ENCODE assay signal across 26 mouse cellular contexts in genomic region chr8:125074581-125074980, GRCm38 (mm10). TPM values are rescaled to one million over a fixed set of nuclear protein-coding genes. Genes with fewer than 3 reads are reported as not detected.
DNase-seq lines count a peak whose midpoint lies in the region; ATAC-seq lines count a peak whose summit lies in the region.
"Had no signal": no experiment of that assay in that cellular context is flagged by ENCODE, and none has a peak within 500 bp of the region (broad histone marks: within the 10 kb centered on the region; RNA-seq: fewer than 3 reads in every experiment).

No protein-coding gene starts in this region.

- H3K27me3 ChIP-seq in hindbrain, embryonic 10.5 days (ENCODE audit: insufficient read depth, poor library complexity, severe bottlenecking), result no peaks in the 10 kb centered on the region
- H3K27me3 ChIP-seq in hindbrain, embryonic 13.5 days, result no peaks in the 10 kb centered on the region
- no peaks in the 10 kb centered on the region for H3K27me3 ChIP-seq in intestine, embryonic 15.5 days (replicated peaks)
- H3K27me3 ChIP-seq: CH12.LX; forebrain, embryonic 13.5 days; heart, embryonic 13.5 days had no signal

- no peak overlapping the region for H3K4me3 ChIP-seq in hindbrain, embryonic 10.5 days
- no peak overlapping the region for H3K4me3 ChIP-seq in hindbrain, embryonic 13.5 days
- no peak overlapping the region for H3K4me3 ChIP-seq in intestine, embryonic 15.5 days (replicated peaks)
- H3K4me3 ChIP-seq: forebrain, embryonic 10.5 days; forebrain, embryonic 13.5 days; heart, embryonic 13.5 days had no signal

- peak; percentile 64 for DNase-seq in adrenal gland, adult 2 months
- no peak for DNase-seq in adrenal gland, adult 18-20 months (ENCODE audit: low spot score in 2 of 2)
- DNase-seq in hindbrain, embryonic 10.5 days (ENCODE audit: low spot score), result no peak
- peak; percentile 41 for DNase-seq in adrenal gland, postnatal 10 days
- DNase-seq in adrenal gland, postnatal 36 days, result peak; percentile 46 to 69
- DNase-seq: B cell, adult 2 months; cerebellum, adult 18-20 months; cerebellum, adult 9-10 months; cerebellum, postnatal 14 days; gastrocnemius, postnatal 10 days; gastrocnemius, postnatal 36 days; heart, postnatal 14 days; kidney, adult 2 months had no signal

- no peak for ATAC-seq in hindbrain, embryonic 13.5 days (ENCODE audit: low FRiP score)
- no peak for ATAC-seq in intestine, embryonic 15.5 days
- ATAC-seq: forebrain, embryonic 13.5 days; forebrain, embryonic 16.5 days; hindbrain, postnatal 0 days; inflammation-experienced regulatory T-cells, adult 6 months; intestine, postnatal 0 days; Patski had no signal

- no peak overlapping the region for H3K4me2 ChIP-seq in hindbrain, embryonic 13.5 days
- H3K4me2 ChIP-seq in intestine, embryonic 15.5 days (replicated peaks), result no peak overlapping the region
- H3K4me2 ChIP-seq: forebrain, embryonic 13.5 days; heart, embryonic 13.5 days; hindbrain, embryonic 14.5 days had no signal

- H3K36me3 ChIP-seq in hindbrain, embryonic 10.5 days, result no peaks in the 10 kb centered on the region
- H3K36me3 ChIP-seq in hindbrain, embryonic 13.5 days, result no peaks in the 10 kb centered on the region
- H3K36me3 ChIP-seq in intestine, embryonic 15.5 days, result no peaks in the 10 kb centered on the region
- H3K36me3 ChIP-seq: forebrain, embryonic 10.5 days; G1E; heart, embryonic 13.5 days had no signal

- H3K27ac ChIP-seq in hindbrain, embryonic 10.5 days, result 0 out of 2 replicates have a peak overlapping the region, but pooled peaks have one; percentile 40
- no peak overlapping the region for H3K27ac ChIP-seq in hindbrain, embryonic 13.5 days
- no peak overlapping the region for H3K27ac ChIP-seq in intestine, embryonic 15.5 days
- H3K27ac ChIP-seq: forebrain, embryonic 10.5 days; forebrain, embryonic 13.5 days; heart, embryonic 13.5 days; hindbrain, embryonic 14.5 days; hindbrain, postnatal 0 days had no signal

- 85% methylated on average over 2 of the region's 2 CpGs for whole genome bisulfite sequencing in hindbrain, embryonic 10.5 days
- 95% methylated on average over 2 of the region's 2 CpGs for WGBS in hindbrain, embryonic 13.5 days
- 83% methylated on average over 2 of the region's 2 CpGs for WGBS in intestine, embryonic 15.5 days

- no peaks in the 10 kb centered on the region for H3K9me3 ChIP-seq in hindbrain, embryonic 10.5 days
- H3K9me3 ChIP-seq in hindbrain, embryonic 13.5 days, result no peaks in the 10 kb centered on the region
- no peaks in the 10 kb centered on the region for H3K9me3 ChIP-seq in intestine, embryonic 15.5 days
- H3K9me3 ChIP-seq: forebrain, embryonic 10.5 days; forebrain, embryonic 13.5 days; heart, embryonic 13.5 days had no signal

- peaks cover 16% of the 10 kb centered on the region for H3K4me1 ChIP-seq in hindbrain, embryonic 10.5 days (replicated peaks)
- H3K4me1 ChIP-seq in hindbrain, embryonic 13.5 days (replicated peaks), result peaks cover 24% of the 10 kb centered on the region
- H3K4me1 ChIP-seq in intestine, embryonic 15.5 days (replicated peaks), result no peaks in the 10 kb centered on the region

- H3K9ac ChIP-seq in hindbrain, embryonic 13.5 days, result no peak overlapping the region
- no peak overlapping the region for H3K9ac ChIP-seq in intestine, embryonic 15.5 days
- H3K9ac ChIP-seq: forebrain, embryonic 13.5 days; heart, embryonic 13.5 days; hindbrain, embryonic 14.5 days had no signal

RNA-seq across cellular contexts. Expression of gene Disc1, which starts 20.6 kb away (rescaled TPM):
- total RNA-seq in adrenal gland, adult 2 months (2021), result 1 to 10 TPM; 1.2 to 1.8 TPM
- polyA plus RNA-seq in adrenal gland, adult 2 months (2012; rRNA removed), result 0.79 and 1.1 TPM in 2 replicates
- 1 to 10 TPM; 1.3 to 2.3 TPM for total RNA-seq in adrenal gland, adult 18-20 months (2021)
- polyA plus RNA-seq in hindbrain, embryonic 10.5 days (2016; fragmentation: Nextera tagmentation; extraction: Ambion mirVana), result 1.6 and 2.1 TPM in 2 replicates
- polyA plus RNA-seq in hindbrain, embryonic 13.5 days (2015; fragmentation: Nextera tagmentation; extraction: Ambion mirVana), result 1.3 and 2.1 TPM in 2 replicates
- total RNA-seq in adrenal gland, postnatal 10 days (2021), result 1 to 10 TPM; 3.6 TPM
- 1 to 10 TPM; 1.2 to 1.8 TPM for total RNA-seq in adrenal gland, postnatal 36 days (2021)
- 1.6 and 1.9 TPM in 2 replicates for polyA plus RNA-seq in intestine, embryonic 15.5 days (2015; fragmentation: Nextera tagmentation; extraction: Ambion mirVana)
- total RNA-seq: CH12.LX, G1E had no signal
- polyA plus RNA-seq: G1E had no signal

Comparison
In these comparisons a context has a peak if more than half of its experiments do, and no peak if none do; other contexts are left out.
1. DNase-seq: peak in adrenal gland, adult 2 months (single experiment), adrenal gland, postnatal 10 days (single experiment) and adrenal gland, postnatal 36 days (2 of 2); none in adrenal gland, adult 18-20 months (0 of 2) and hindbrain, embryonic 10.5 days (single experiment).